Mouse (Mus musculus) frontal cortex, postnatal 14 days (tissue): ENCODE measurements around the gene Pnmal1.

Experiments used
- DNase-seq, 2 experiments: peaks; one replicate each; pipeline ENCODE4 v3.0.0; 2022; ENCODE audit warnings: low spot score in 2 of 2

The Pnmal1 gene

GRCm38 (mm10) chr7:16924037-16924834, 35.2 kb upstream of the Pnmal1 start, which contains the start of gene Calm3:
Gene Calm3, minus strand, starts transcription at chr7:16924114.
- DNase-seq, result peak; percentile 99 to 100

DNA sequence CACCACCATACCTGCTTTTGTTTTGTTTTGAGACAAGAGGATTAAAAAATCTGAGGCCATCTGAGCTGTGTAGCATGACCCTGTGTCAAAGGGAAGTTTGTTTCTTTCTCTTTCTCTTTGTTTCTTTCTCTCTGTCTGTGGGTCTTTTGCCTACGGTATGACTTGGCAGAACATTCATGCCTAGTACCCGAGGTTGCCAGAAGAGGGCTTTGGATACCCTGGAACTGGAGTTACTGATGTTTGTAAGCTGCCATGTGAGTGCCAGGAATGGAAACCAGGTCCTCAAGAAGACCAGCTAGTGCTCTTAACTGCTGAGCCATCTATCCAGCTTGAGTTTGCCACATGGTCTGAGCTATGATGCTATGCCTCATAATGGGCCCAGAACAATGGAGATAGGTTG, 31.1 kb upstream of the Pnmal1 start:
- DNase-seq, result no peak

DNA sequence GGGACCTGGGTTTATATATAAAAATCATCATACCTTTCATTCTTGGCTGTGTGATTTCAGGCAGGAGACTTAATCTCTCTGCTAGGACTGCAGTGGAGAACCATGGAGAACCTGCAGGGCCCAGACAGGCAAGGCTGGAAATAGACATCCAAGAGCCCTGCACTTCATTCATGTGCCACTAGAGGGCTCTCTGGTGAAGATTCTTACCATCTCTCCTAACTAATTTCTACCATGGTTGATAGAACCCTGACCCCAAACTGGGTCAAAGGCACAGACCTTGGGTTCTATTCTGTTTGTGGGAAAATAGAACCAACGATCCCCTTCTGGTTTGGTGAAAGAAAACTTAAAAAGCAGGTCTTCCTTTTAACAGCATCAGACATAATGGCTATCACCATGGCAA, 28.6 kb upstream of the Pnmal1 start:
- DNase-seq, result peak in 1 of 2 experiments; percentile 78

DNA sequence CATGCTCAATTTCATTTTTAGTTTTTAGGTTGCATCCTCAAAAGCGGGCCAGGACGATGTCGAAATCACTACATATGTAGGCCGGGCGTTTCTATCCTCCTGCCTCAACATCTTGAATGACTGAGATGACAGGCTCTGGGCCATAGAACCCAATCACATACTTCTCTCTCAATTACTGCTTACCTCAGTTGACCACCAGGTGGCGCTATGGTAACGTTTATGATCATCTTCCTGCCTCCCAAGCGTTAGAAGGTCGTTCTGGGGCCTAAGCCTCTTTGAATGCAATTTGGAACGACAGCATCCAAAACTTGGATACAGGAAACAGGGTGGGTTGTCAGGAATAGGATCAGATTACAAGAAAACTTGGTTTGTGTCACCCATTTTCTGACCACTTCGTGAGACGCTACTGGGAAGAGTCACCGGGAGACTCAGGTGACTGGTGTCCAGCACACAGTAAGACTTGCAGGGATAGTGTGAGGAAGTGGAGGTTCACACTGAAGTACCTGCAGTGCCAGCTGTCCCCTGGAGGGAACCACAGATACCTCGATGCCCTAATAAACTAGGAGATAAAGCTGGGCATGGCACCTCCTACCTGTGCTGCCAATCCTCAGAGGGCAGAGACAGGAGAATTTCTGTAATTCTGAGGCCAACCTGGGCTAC, 27.4 kb upstream of the Pnmal1 start:
- peak in 1 of 2 experiments; percentile 90 for DNase-seq

GRCm38 (mm10) chr7:16932704-16933577, 26.5 kb upstream of the Pnmal1 start:
- no peak for DNase-seq

GRCm38 (mm10) chr7:16937312-16937711, 22.2 kb upstream of the Pnmal1 start:
- DNase-seq, result no peak

- DNase-seq, result no peak
Observed at GRCm38 (mm10) chr7:16938117-16938791, 21.2 kb upstream of the Pnmal1 start.

DNA sequence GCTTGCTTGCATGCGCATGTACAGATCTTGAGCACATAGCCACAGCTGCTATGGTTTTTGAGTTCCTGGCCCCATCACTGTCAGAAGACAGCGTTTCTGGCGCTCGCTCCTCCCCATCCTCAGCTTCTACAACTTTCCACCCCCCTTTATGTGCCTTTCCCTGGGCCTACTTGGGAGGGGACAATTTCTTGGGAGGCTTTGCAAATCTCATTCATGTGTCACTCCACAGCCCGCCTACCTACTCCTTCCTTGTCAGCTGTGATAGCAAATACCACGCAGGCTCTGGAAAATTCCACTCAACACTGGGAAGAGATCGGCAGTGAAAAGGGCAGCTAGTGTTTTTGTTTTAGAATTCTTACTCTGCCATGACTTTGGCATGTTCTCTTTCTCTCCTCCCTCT, 19.2 kb upstream of the Pnmal1 start:
- no peak for DNase-seq

- DNase-seq, result no peak
Observed at GRCm38 (mm10) chr7:16942861-16943260, 16.6 kb upstream of the Pnmal1 start.

DNA sequence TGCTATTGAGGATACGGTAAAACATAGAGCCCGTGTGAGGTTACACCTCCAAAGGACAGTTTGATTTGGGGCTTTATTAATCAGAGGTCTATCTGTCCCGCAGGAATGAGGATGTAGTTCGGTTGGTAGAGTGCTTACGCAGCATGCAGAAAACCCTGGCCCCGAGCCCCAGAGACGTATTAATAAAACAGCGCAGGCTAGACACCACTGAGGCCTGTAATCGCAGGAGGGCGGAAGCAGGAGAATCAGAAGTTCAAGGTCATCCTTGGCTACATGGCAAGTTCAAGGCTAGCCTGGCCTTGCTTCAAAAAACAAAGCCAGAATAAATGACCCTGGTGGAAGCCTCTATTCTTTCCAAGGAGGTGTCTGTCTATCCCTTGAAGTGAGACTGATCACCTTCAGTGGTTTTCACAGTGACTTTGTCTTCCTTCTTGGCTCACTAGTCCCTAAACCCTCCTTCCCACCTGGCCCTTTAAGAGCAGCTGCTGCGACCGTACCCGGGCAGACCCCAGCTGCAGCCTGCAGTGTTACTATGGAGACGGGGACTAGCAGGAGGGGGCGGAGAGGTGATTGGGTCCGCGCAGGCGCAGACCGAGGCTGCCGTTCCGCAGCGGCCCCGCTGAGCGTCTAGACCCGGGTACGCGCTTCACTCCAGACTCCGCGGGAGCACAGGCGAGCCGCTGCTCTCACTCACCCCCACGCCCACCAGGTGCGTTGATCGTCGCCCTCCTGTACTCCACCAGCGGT, 15.2 kb upstream of the Pnmal1 start, which contains the start of gene Pnmal2:
Pnmal2 (plus strand) TSS at position 622 of the 747 bp plus-strand sequence.
- DNase-seq, result peak; percentile 81 to 89

DNA sequence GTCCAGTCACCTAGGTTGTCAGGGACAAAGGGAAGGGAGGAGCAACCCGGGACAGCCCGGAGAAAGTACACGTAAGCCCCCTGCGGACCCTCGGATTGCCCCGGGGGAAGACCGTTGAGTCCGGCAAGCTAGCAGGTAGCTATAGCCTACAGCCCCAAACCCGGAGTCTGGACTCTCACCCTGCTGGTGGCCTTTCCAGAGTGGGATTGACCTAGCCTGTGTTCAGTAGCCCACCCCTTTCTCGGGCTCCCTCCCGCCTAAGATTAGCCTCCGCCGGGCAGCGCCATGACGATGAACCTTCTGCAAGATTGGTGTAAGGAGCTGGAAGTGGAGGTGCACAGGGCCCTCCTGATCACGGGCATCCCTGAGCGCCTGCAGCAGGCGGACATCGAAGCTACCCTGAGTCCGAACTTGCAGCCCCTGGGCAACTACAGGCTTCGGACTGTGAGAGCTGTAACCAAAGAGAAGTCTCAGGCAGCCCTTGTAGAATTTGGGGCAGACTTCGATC, 14.6 kb upstream of the Pnmal1 start:
- no peak for DNase-seq

DNA sequence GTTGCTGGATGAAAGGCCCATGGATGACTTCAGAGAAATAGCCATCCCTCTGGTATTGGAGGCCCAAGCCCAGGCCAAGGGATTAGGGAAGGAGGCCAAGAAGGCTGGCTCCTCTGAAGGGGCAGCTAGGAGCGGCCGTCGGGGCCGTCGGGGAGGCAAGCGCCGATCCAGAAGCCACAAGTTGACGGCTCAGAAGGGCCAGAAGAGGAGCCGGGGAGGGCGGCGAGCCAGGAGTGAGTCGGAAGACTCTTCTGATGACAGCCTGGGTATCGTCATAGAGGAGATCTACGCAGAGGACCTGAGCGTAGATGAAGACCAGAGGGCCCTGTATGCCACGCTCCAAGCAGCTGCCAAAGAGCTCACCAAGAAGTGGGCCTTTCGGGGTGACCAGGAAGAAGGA, 14.1 kb upstream of the Pnmal1 start:
- no peak for DNase-seq

DNA sequence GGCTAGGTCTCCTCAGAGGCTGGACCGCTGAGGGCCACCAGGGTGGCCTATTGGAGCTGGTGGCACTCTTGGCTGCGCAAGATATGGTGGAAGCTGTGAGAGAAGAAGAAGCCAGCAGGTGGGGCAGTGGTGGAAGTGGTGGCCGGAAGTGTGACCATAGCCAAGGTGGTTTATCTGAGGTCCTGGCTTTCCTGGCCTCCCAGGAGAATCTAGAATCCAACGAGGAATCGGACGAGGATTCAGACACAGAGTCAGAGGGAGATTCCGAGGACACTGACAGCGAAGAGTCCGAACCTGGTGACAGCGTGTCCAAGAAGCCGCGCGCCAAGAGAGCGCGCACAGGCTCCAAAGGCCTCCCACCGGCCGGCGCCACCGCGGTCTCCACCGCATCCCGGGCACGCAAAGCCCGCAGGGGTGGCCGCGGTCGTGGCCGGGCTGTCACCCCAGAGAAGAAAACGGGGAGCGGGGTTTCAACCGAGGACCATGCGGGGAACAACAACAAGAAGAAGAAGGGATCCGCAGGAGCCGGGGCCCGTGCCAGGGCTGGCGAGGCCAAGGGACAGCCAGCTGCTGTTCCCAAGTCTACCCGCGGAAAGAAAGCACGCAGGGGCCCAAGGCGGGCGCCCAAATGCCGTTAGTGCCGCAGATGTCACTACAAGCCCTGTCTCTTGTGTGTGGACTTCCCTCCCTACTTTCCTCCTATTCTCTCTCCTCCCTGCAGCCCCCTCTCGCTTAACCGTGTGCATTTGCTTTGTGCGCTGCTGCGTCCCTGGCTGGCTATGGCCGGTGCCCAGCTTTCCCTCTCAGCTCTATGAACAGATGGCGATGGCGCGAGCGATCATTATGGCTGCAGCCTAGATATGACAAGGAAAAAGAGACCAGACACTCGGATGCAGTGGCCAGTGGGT, 12.8 kb upstream of the Pnmal1 start:
- DNase-seq, result no peak

DNA sequence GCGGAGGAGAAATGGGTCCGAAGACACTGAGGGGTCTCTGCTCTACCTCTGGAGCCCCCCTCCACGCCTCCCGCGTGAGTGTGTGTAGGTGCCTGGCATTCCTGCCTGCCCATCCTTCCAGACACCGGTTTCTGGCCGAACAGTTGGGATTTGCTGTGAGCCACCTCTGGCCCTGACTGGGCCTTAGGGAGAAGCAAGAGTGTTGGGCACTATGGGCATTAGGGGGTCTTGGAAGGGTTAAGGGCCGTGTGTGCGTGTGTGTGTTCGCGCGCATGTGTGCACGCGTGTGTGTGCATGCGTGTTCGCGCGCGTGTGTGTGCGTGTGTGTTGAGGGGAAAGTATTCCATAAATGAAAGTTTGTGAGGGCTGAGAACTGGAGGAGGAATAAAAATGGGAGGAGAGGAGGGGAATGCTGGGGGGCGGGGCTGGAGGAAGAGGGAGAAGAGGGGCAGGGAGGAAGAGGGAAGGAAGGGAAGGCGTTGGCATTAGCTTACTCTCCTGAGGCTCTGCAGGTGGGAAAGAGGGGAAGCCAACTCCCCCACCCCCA, 12.1 kb upstream of the Pnmal1 start:
- no peak for DNase-seq

GRCm38 (mm10) chr7:16947959-16948361, 11.5 kb upstream of the Pnmal1 start:
- DNase-seq, result no peak

GRCm38 (mm10) chr7:16948923-16949458, 10.5 kb upstream of the Pnmal1 start:
- no peak for DNase-seq

DNA sequence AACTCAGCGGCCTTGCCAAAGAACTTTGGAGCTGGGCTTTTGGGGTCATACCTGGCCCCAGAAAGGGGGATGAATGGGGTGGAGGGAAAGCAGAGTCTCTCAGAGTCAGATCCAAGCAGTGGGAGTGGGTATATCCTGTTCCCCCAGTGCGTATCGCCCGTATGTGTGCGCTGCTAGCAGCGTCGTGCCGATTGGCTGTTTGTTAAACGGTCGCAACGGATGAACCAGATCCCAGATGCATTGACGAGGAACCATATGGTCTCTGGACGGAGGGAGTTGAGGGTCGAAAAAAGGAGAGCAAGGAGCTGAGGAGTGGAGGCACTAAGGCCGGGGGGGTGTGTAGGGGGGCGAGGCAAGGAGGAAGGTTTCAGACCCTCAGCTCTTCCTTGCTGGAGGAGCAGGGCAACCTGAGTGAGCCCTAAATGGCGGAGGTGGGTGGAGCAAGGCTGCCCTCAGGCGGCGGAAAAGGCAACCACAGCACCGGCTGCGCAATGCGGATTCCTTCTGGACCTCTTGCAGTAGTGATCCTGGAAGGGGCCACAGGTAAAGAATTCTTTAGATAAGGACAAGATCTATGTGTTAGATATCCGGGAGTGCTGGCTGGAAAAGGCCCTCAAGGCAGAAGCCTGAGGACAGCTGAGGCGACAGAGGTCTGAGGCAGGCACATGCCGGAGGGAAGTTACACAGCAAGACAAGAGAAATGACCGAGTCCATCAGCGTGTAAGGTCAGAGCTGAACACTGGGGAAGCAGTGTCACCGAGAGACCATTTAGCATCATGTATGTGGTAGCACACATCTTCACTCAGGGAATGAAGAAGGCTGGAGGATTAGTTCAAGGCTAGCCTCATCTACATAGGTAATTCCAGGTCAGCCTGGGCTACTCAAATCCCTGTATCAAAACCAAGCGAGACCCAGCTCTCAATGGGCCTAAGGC, 9.3 kb upstream of the Pnmal1 start:
- DNase-seq, result peak; percentile 78 to 81
